Mouse (Mus musculus) olfactory bulb, adult 2 months (tissue): ENCODE measurements around the gene Bglap2. TPM values are rescaled to one million over a fixed set of nuclear protein-coding genes. Genes with fewer than 3 reads are reported as not detected.

Experiments used
- H3K27ac ChIP-seq: fragments of 200-500 bp; 2 replicates; pipeline ENCODE4 v1.5.1; 2012; ENCODE audit warnings: low read depth, low read length; ENCODE audit not compliant: insufficient read depth
- H3K4me1 ChIP-seq: fragments of 200-500 bp; 2 replicates; pipeline ENCODE4 v1.6.1; 2012; ENCODE audit warnings: low read length; ENCODE audit not compliant: control insufficient read depth, insufficient read depth
- H3K4me3 ChIP-seq: fragments of 200-500 bp; 2 replicates; pipeline ENCODE4 v1.5.1; 2012; ENCODE audit warnings: mild to moderate bottlenecking, low read depth, low read length, moderate library complexity; ENCODE audit not compliant: insufficient read depth
- CTCF ChIP-seq: fragments of 200-500 bp; IDR thresholded peaks from 2 replicates; pipeline ENCODE4 v1.5.1; 2012; ENCODE audit warnings: low read depth, mild to moderate bottlenecking, low read length, moderate library complexity; ENCODE audit not compliant: insufficient read depth
- POLR2A ChIP-seq: fragments of 200-500 bp; IDR thresholded peaks from 2 replicates; pipeline ENCODE4 v1.6.1; 2012; ENCODE audit warnings: mild to moderate bottlenecking, low read depth, low read length, moderate library complexity; ENCODE audit not compliant: insufficient read depth
- WGBS: fragments of 180-500 bp; shearing (Covaris S2); methylation state at CpG from one replicate; pipeline ENCODE4 v1.1.7; 2018; 5-methylcytosine and 5-hydroxymethylcytosine counted together
- polyA plus RNA-seq: library from polyadenylated mRNA; stranded (reverse); fragments of >200 nt; gene quantifications from 2 replicates; pipeline ENCODE4 v1.2.4, GENCODE M21; 2012; ENCODE audit warnings: low replicate concordance; ENCODE audit not compliant: missing spikeins, insufficient read depth, insufficient read length

Gene Bglap2
- polyA plus RNA-seq, 1 experiment = not detected

DNA sequence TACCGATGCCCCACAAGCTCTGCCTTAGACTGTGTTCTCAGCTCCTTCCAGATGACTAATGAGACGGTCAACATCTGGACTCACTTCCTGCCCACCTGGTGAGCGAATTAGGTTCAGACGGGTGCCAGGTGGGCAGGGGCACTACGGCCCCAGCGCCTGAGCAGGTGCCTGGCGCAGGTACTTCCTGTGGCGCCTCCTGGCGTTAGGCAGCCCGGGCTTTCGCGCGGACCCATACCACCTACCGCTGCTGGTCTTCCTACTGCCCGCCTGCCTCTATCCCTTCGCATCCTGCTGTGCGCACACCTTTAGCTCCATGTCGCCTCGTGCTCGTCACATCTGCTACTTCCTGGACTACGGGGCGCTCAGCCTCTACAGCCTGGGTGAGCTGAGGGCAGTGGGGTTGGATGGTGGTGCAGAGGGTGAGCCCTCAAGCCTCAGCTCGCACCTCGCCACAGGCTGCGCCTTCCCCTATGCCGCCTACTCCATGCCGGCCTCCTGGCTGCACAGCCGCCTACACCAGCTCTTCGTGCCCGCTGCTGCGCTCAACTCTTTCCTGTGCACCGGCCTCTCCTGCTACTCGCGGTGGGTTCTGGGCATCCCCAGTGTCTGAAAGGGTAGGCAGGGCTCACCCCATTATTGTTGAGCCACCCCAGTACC is 12.7 kb downstream of the Bglap2 start:
- Histone ChIP-seq H3K4me1 (peaks cover 28% of the 10 kb centered on the region), H3K4me3 (peak overlapping the region; percentile 9; the same call in 1 of the 2 replicates), H3K27ac (no peak overlapping the region)
- 53% methylated on average over 34 of the region's 34 CpGs for WGBS
- TF ChIP-seq CTCF = no peak

GRCm38 (mm10) chr3:88364337-88364736 is 14.2 kb downstream of the Bglap2 start, which contains the start of gene Paqr6:
TSS of gene Paqr6 (plus strand) at chr3:88364584.
- Histone ChIP-seq H3K4me3 (peak within 1 kb of the TSS; percentile 3; the same call in 1 of the 2 replicates), H3K4me1 (peaks cover 28% of the 10 kb centered on the region), H3K27ac (peak within 1 kb of the TSS; percentile 38)
- 18% methylated on average over 16 of the region's 16 CpGs for WGBS
- TF ChIP-seq POLR2A (no peak), CTCF (no peak)

GRCm38 (mm10) chr3:88363700-88364099 is 14.8 kb downstream of the Bglap2 start:
- H3K27ac ChIP-seq = peak overlapping the region; percentile 38; the same call in 1 of the 2 replicates
- no peak for TF ChIP-seq POLR2A
- no peak for TF ChIP-seq CTCF
- WGBS = 43% methylated on average over 4 of the region's 4 CpGs
- H3K4me1 ChIP-seq = peaks cover 28% of the 10 kb centered on the region
- H3K4me3 ChIP-seq = no peak overlapping the region

GRCm38 (mm10) chr3:88361612-88362313 is 16.7 kb downstream of the Bglap2 start:
- WGBS = 38% methylated on average over 2 of the region's 2 CpGs
- peak overlapping the region; percentile 38; the same call in 1 of the 2 replicates for H3K27ac ChIP-seq

GRCm38 (mm10) chr3:88361096-88361495 is 17.4 kb downstream of the Bglap2 start:
- Histone ChIP-seq H3K4me1 (peaks cover 17% of the 10 kb centered on the region), H3K4me3 (no peak overlapping the region), H3K27ac (0 out of 2 replicates have a peak overlapping the region, but pooled peaks have one; percentile 22)
- no peak for TF ChIP-seq CTCF
- no peak for TF ChIP-seq POLR2A
- WGBS = 65% methylated on average over 6 of the region's 6 CpGs

More at GRCm38 (mm10) chr3:88361612-88362313, 16.7 kb downstream of the Bglap2 start:
- TF ChIP-seq POLR2A (no peak), CTCF (no peak)
- H3K4me1 ChIP-seq = peaks cover 19% of the 10 kb centered on the region
- no peak overlapping the region for H3K4me3 ChIP-seq

GRCm38 (mm10) chr3:88359989-88360388 is 18.5 kb downstream of the Bglap2 start:
- peaks cover 11% of the 10 kb centered on the region for H3K4me1 ChIP-seq
- TF ChIP-seq CTCF (no peak), POLR2A (no peak)
- H3K4me3 ChIP-seq = no peak overlapping the region
- peak overlapping the region; percentile 52; the same call in 1 of the 2 replicates for H3K27ac ChIP-seq
- WGBS = 60% methylated on average over 3 of the region's 3 CpGs

GRCm38 (mm10) chr3:88359584-88359983 is 18.9 kb downstream of the Bglap2 start:
- no peak for TF ChIP-seq CTCF
- no peak for TF ChIP-seq POLR2A

GRCm38 (mm10) chr3:88354396-88355165 is 23.9 kb downstream of the Bglap2 start:
- no peak overlapping the region for H3K27ac ChIP-seq
- no peak overlapping the region for H3K4me3 ChIP-seq
- WGBS = 90% methylated on average over 8 of the region's 8 CpGs
- TF ChIP-seq CTCF (no peak), POLR2A (no peak)
- H3K4me1 ChIP-seq = no peaks in the 10 kb centered on the region

More at GRCm38 (mm10) chr3:88359584-88359983, 18.9 kb downstream of the Bglap2 start:
- Histone ChIP-seq H3K4me3 (no peak overlapping the region), H3K27ac (peak overlapping the region; percentile 50), H3K4me1 (peaks cover 7% of the 10 kb centered on the region)
- 75% methylated on average over 5 of the region's 5 CpGs for WGBS

GRCm38 (mm10) chr3:88352907-88353306 is 25.6 kb downstream of the Bglap2 start:
- Histone ChIP-seq H3K4me1 (no peaks in the 10 kb centered on the region), H3K4me3 (no peak overlapping the region), H3K27ac (no peak overlapping the region)
- TF ChIP-seq POLR2A (no peak), CTCF (no peak)
- 91% methylated on average over 9 of the region's 9 CpGs for whole genome bisulfite sequencing
